Mouse (Mus musculus) forebrain, embryonic 16.5 days (tissue): ENCODE measurements around the gene Myo1f. TPM values are rescaled to one million over a fixed set of nuclear protein-coding genes. Genes with fewer than 3 reads are reported as not detected.
"Not testable (repeated sequence)": the region's sequence is repeated elsewhere in the genome, so short reads cannot be mapped to it uniquely, and the experiment has no call there.

Source experiments
- ATAC-seq: fragments of 200-750 bp; cut with Nextera tagmentation; 2 replicates; pipeline ENCODE4 v1.8.0; 2017; ENCODE audit warnings: mild to moderate bottlenecking, moderate library complexity
- H3K27ac ChIP-seq: fragments of 300-500 bp; sonication (generic); 2 replicates; pipeline ENCODE4 v1.5.1; 2014; ENCODE audit warnings: low read length, control low read depth
- H3K27me3 ChIP-seq: fragments of 300-500 bp; sonication (generic); replicated peaks from 2 replicates; pipeline ENCODE4 v1.6.1; 2014; ENCODE audit warnings: low read length; ENCODE audit not compliant: control insufficient read depth, insufficient read depth
- H3K36me3 ChIP-seq: fragments of 300-500 bp; sonication (generic); 2 replicates; pipeline ENCODE4 v1.6.1; 2014; ENCODE audit not compliant: control insufficient read depth, insufficient read depth
- H3K4me1 ChIP-seq: fragments of 300-500 bp; sonication (generic); replicated peaks from 2 replicates; pipeline ENCODE4 v1.6.1; 2014; ENCODE audit warnings: low read length; ENCODE audit not compliant: control insufficient read depth, insufficient read depth
- H3K4me2 ChIP-seq: fragments of 300-500 bp; sonication (generic); 2 replicates; pipeline ENCODE4 v1.6.1; 2014; ENCODE audit warnings: mild to moderate bottlenecking, low read length, control low read depth
- H3K4me3 ChIP-seq: fragments of 300-500 bp; sonication (generic); replicated peaks from 2 replicates; pipeline ENCODE4 v1.5.1; 2014; ENCODE audit warnings: mild to moderate bottlenecking, low read length, control low read depth
- H3K9ac ChIP-seq: fragments of 300-500 bp; sonication (generic); replicated peaks from 2 replicates; pipeline ENCODE4 v1.6.1; 2014; ENCODE audit warnings: low read depth, low read length, control low read depth
- H3K9me3 ChIP-seq: fragments of 300-500 bp; sonication (generic); 2 replicates; pipeline ENCODE4 v1.6.1; 2016; ENCODE audit warnings: low read length; ENCODE audit not compliant: control insufficient read depth
- whole genome bisulfite sequencing: fragments of 180-500 bp; shearing (Covaris S2); extraction: QIAGEN DNeasy Blood & Tissue Kit; methylation state at CpG from one replicate; pipeline ENCODE4 v1.1.7; 2014; 5-methylcytosine and 5-hydroxymethylcytosine counted together
- polyA plus RNA-seq: library from polyadenylated mRNA; unstranded; fragments of >200 nt; fragmentation: Nextera tagmentation; extraction: Ambion mirVana; gene quantifications from 2 replicates; pipeline ENCODE4 v1.2.1, GENCODE M21; 2015

Gene Myo1f
- polyA plus RNA-seq, 1 experiment from 2014 or later = 2.0 TPM

DNA sequence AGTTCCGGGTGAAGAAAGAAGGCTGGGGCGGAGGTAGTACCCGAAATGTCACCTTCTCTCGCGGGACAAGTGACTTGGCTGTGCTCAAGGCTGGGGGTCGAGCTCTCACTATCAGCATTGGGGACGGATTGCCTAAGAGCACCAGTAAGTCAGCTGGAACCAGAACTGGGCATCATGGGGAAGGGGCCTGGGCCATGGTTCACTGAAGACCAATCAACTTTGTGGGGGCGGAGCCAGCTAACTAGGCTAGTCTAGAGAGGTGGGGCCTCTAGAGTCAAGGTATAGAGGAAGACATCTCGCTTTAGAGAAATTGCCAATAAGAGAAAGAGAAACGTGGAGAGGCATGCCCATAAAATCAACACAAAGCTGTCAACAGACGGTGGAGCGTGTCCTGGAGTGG, 46.4 kb downstream of the Myo1f start:
- no peak overlapping the region for H3K4me3 ChIP-seq
- H3K27me3 ChIP-seq = no peaks in the 10 kb centered on the region
- H3K4me2 ChIP-seq = no peak overlapping the region
- no peaks in the 10 kb centered on the region for H3K4me1 ChIP-seq
- no peaks in the 10 kb centered on the region for H3K36me3 ChIP-seq
- H3K9me3 ChIP-seq = no peaks in the 10 kb centered on the region
- H3K9ac ChIP-seq = no peak overlapping the region
- 85% methylated on average over 12 of the region's 12 CpGs for WGBS
- ATAC-seq = no peak
- no peak overlapping the region for H3K27ac ChIP-seq

DNA sequence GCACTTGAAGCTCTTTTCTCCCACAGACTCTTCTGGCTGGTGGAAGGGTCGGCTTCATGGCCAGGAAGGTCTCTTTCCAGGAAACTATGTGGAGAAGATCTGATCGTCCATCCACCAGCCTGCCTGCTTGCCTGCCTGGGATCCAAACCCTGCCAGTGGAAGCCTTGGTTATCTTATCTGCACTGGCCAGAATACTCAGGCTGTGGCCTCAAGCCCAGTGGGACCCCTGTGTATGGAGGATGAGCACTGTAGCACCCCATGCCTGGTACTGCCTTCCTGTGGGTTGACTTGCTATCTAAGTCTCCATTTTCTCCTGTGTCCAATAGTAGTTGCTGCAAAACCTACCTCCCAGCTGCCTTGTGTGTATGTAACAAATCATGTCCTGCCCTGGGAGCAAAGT, 51.8 kb downstream of the Myo1f start:
- ATAC-seq = no peak

DNA sequence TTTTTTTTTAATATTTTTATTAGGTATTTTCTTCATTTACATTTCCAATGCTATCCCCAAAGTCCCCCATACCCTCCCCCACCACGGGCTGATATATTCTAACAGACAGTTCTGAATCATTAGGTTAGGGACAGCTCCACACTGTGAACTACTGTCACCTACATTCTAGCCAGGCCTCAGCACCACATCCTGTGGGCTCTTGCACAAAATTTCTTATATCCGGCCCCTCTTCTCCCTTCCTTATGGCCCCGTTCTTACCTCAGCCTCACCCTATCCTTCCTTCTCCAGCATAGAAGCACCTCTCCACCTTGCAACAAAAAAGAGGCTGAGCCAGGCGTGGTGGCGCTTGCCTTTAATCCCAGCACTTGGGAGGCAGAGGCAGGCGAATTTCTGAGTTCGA, 55.0 kb downstream of the Myo1f start:
- no peaks in the 10 kb centered on the region for H3K27me3 ChIP-seq
- no peaks in the 10 kb centered on the region for H3K36me3 ChIP-seq
- no peak overlapping the region for H3K4me3 ChIP-seq
- ATAC-seq = no peak
- H3K4me1 ChIP-seq = no peaks in the 10 kb centered on the region
- WGBS = 82% methylated on average over 7 of the region's 7 CpGs
- H3K9me3 ChIP-seq = no peaks in the 10 kb centered on the region
- no peak overlapping the region for H3K4me2 ChIP-seq
- no peak overlapping the region for H3K9ac ChIP-seq
- H3K27ac ChIP-seq = no peak overlapping the region

More for the DNA sequence above, 51.8 kb downstream of the Myo1f start:
- WGBS = 88% methylated on average over 2 of the region's 2 CpGs
- Histone ChIP-seq H3K9ac (no peak overlapping the region), H3K27me3 (no peaks in the 10 kb centered on the region), H3K9me3 (no peaks in the 10 kb centered on the region), H3K27ac (no peak overlapping the region), H3K4me2 (no peak overlapping the region), H3K36me3 (no peaks in the 10 kb centered on the region), H3K4me1 (no peaks in the 10 kb centered on the region), H3K4me3 (no peak overlapping the region)

DNA sequence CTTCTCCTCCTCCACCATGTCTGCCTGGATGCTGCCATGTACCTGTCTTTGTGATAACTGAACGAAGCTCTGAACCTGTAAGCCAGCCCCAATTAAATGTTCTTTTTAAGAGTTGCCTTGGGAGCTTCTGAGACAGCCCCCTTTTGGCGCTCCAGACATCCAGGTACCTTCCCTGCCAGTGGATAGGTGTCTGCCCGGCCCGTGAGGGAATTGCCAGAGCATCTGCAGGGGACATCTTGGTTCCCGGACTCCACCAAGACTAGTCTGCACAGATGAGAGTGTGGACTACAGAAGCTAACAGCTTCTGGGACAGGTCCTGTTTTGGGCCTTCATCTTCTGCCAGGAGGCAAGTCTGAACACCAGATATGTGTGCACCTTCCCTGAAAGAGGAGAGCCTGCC, 58.2 kb downstream of the Myo1f start:
- H3K9me3 ChIP-seq, H3K9ac ChIP-seq, H3K36me3 ChIP-seq, ATAC-seq, H3K4me1 ChIP-seq, H3K27me3 ChIP-seq, H3K4me3 ChIP-seq, H3K4me2 ChIP-seq, H3K27ac ChIP-seq: not testable (repeated sequence)
- 81% methylated on average over 5 of the region's 5 CpGs for WGBS

DNA sequence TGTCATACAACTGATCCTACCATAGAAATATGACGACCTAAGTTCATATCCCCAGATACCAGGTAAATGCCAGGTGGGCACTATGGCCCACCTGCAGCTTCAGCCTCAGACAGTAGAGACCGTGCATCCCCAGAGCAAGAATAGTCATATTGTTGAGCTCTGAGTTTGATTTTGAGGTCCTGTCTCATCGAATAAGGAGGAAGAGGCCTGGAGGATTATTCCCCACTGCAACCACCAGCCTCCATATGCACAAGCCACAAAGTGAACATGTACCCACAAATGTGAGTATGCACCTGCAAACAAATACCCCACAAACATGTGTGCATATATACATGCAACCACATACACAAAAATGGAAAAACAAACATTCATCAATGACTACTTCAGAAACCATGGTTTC, 71.8 kb downstream of the Myo1f start:
- Histone ChIP-seq H3K27me3 (no peaks in the 10 kb centered on the region), H3K9ac (no peak overlapping the region), H3K4me2 (no peak overlapping the region), H3K4me3 (no peak overlapping the region), H3K27ac (no peak overlapping the region), H3K9me3 (no peaks in the 10 kb centered on the region), H3K36me3 (no peaks in the 10 kb centered on the region), H3K4me1 (peaks cover 25% of the 10 kb centered on the region)
- WGBS = 86% methylated on average over 3 of the region's 3 CpGs
- ATAC-seq = no peak

DNA sequence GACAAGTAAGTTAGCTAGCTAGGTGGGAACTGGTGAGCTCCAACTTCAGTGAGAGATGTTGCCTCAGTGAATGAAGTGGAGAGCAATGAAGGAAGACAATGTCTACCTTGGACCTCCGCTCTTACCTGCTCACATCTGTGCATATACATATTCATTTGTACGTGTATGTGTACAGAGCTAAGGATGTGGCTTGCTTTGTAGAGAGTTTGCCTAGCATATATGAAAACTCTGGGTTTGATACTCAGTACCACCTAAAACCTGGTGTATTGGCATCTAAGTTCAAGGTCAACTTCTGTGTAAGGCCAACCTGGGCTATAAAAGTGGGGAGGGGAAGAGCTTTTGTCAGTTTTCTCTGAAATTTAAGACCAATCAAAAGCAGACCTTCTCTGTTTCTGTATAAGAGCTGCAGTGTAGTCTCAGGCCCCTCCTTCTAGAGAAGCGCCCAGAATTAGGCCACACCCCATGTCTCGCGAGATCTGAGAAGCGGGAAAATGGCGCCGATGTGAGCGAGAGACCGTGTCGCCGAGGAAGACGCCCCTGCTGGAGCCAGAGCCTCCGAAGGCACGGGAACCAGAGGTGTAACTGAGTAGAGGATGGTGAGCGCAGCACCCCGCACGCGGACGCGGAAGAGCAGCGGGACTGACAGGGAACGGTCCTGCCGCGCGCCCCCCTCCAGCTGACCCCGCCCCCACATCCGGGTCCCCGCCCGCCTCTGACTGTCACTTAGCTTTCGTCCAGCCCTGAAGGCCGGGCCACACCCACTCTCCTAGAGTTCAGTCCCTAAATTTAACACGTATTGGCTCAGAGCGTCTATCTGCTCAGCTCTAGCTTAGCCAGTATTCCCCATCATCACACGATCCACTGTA, 73.3 kb downstream of the Myo1f start, which contains the start of gene Zfp414:
Gene Zfp414 (plus strand): TSS at position 470 of the 866 bp plus-strand sequence.
- no peaks in the 10 kb centered on the region for H3K27me3 ChIP-seq
- no peaks in the 10 kb centered on the region for H3K36me3 ChIP-seq
- H3K9me3 ChIP-seq = no peaks in the 10 kb centered on the region
- peak within 1 kb of the TSS; percentile 94 for H3K9ac ChIP-seq
- H3K27ac ChIP-seq = peak within 1 kb of the TSS; percentile 97
- H3K4me2 ChIP-seq = peak within 1 kb of the TSS; percentile 74
- 2% methylated on average over 32 of the region's 35 CpGs for WGBS
- peaks cover 25% of the 10 kb centered on the region for H3K4me1 ChIP-seq
- peak within 1 kb of the TSS; percentile 76 for H3K4me3 ChIP-seq
- peak; percentile 95 for ATAC-seq

DNA sequence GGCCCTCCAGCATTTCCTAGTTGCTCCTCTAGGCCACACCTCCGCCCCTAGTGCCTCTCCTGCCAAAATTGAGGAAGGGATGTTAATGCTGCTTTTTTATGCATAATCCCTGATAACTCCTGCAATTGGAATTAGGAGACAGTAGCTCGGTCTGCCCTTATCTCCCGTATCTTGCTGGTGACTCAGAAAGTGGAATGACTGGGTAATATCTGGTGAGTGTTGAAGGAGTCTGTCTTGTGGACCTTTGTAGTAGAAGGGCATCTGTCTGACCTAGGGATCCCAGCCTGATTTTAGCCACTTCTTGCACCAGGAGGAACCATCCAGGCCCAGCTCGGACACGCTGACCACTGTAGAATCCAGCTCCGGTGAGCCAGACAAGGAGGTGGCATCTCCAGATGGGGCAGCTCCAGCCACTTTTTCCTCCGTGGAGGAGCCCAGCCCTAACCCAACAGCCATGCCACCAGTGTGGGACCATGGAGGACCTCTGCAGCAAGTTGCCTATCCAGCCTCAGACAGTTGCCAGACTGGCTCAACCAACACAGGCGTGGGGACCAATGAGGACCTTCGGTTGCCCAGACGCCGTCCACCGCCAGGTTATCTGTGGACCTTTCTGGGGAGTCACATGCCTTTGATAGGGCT, 74.1 kb downstream of the Myo1f start:
- peaks cover 25% of the 10 kb centered on the region for H3K4me1 ChIP-seq
- WGBS = 73% methylated on average over 12 of the region's 12 CpGs
- H3K9ac ChIP-seq = peak overlapping the region; percentile 94
- H3K27me3 ChIP-seq = no peaks in the 10 kb centered on the region
- H3K4me3 ChIP-seq = peak overlapping the region; percentile 76
- no peaks in the 10 kb centered on the region; the same call in 1 of the 2 replicates for H3K36me3 ChIP-seq
- no peaks in the 10 kb centered on the region for H3K9me3 ChIP-seq
- H3K27ac ChIP-seq = peak overlapping the region; percentile 97
- peak overlapping the region; percentile 74 for H3K4me2 ChIP-seq
- ATAC-seq = no peak; the same call in 1 of the 2 replicates

DNA sequence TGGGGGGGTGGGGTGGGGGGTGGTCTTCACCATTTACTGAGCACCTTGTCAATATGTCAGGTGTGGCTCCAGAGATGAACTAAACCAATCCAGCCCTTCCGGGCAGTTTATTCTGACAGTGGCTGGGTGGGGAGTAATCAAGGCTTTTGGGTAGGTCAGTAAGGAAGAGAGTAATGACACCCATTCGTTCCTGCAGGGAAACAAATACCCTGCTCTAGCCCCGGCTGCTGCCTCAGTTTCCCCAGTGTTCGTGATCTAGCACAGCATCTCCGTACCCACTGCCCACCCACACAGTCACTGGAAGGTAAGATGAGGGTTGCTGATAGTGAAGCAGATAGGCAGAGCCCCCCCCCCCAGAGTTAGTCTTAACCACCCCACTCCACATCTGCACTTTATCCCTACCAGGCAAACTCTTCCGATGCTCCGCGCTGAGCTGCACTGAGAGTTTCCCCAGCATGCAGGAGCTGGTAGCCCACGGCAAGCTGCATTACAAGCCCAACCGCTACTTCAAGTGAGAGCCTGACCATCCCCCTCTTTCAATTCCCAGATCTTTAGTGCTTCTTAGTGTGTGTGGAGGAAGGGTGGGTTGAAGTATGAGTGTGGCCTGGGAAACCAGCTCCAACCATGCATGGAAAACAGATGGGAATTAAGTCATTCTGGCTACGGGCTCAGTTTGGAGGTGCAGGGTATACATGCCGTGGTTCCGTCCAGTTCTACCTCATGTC, 74.8 kb downstream of the Myo1f start:
- H3K9ac ChIP-seq = no peak overlapping the region
- no peak overlapping the region for H3K4me2 ChIP-seq
- WGBS = 85% methylated on average over 13 of the region's 13 CpGs
- no peaks in the 10 kb centered on the region for H3K9me3 ChIP-seq
- H3K4me1 ChIP-seq = peaks cover 25% of the 10 kb centered on the region
- H3K27me3 ChIP-seq = no peaks in the 10 kb centered on the region
- no peaks in the 10 kb centered on the region; the same call in 1 of the 2 replicates for H3K36me3 ChIP-seq
- ATAC-seq = no peak
- no peak overlapping the region for H3K27ac ChIP-seq
- H3K4me3 ChIP-seq = no peak overlapping the region

DNA sequence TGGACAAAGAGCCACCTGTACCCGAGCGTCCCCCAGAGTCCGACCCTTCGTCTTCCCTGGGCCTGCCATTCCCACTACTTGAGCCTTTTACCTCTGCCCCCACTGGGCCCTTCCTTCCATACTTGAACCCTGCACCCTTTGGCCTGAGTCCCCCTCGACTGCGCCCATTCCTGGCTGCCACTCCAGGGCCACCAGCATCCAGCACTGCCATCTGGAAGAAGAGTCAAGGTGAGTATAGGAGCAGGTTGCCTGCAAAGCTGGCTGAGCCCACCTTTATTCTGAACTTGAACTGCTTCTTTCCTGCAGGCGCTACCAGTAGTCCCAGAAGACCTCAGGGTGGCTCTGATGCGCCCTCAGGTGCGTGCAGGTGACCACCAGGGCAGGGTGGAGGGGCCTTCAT, 75.7 kb downstream of the Myo1f start:
- Histone ChIP-seq H3K9ac (no peak overlapping the region), H3K9me3 (no peaks in the 10 kb centered on the region), H3K36me3 (no peaks in the 10 kb centered on the region; the same call in 1 of the 2 replicates), H3K4me1 (peaks cover 25% of the 10 kb centered on the region), H3K27ac (no peak overlapping the region), H3K27me3 (no peaks in the 10 kb centered on the region), H3K4me2 (no peak overlapping the region), H3K4me3 (no peak overlapping the region)
- no peak for ATAC-seq
- WGBS = 96% methylated on average over 9 of the region's 9 CpGs
